Mouse (Mus musculus) Muller cell, postnatal 12 days (primary cell): ENCODE measurements around the gene Gm33543.

ENCODE experiments used
- DNase-seq: peaks from one replicate; pipeline ENCODE4 v3.0.0-alpha.2; 2015; ENCODE audit errors: inconsistent ontology term

Gm33543 gene

GRCm38 (mm10) chr10:95842789-95843637 is at the start of gene Gm33543:
TSS of gene Gm33543 (minus strand) at chr10:95842930.
- no peak for DNase-seq

- DNase-seq, result no peak
Measured at GRCm38 (mm10) chr10:95892132-95892531, 49.4 kb upstream of the Gm33543 start.

- DNase-seq, result no peak
Measured at GRCm38 (mm10) chr10:95891214-95891960, 48.7 kb upstream of the Gm33543 start.

GRCm38 (mm10) chr10:95883761-95884517 is 41.2 kb upstream of the Gm33543 start:
- DNase-seq, result peak; percentile 69

- DNase-seq, result no peak
Measured at GRCm38 (mm10) chr10:95882036-95882435, 39.3 kb upstream of the Gm33543 start.

GRCm38 (mm10) chr10:95879983-95880934 is 37.5 kb upstream of the Gm33543 start:
- no peak for DNase-seq

- no peak for DNase-seq
Measured at GRCm38 (mm10) chr10:95870782-95871181, 28.1 kb upstream of the Gm33543 start.

GRCm38 (mm10) chr10:95868348-95868747 is 25.6 kb upstream of the Gm33543 start:
- DNase-seq, result peak; percentile 42

- no peak for DNase-seq
Measured at GRCm38 (mm10) chr10:95867596-95867995, 24.9 kb upstream of the Gm33543 start.

- DNase-seq, result peak; percentile 77
Measured at GRCm38 (mm10) chr10:95864349-95865124, 21.8 kb upstream of the Gm33543 start.

GRCm38 (mm10) chr10:95862664-95863063 is 19.9 kb upstream of the Gm33543 start:
- DNase-seq, result no peak

GRCm38 (mm10) chr10:95858164-95858563 is 15.4 kb upstream of the Gm33543 start:
- peak; percentile 60 for DNase-seq

GRCm38 (mm10) chr10:95855411-95855810 is 12.7 kb upstream of the Gm33543 start:
- DNase-seq, result no peak

- no peak for DNase-seq
Measured at GRCm38 (mm10) chr10:95850504-95850903, 7.8 kb upstream of the Gm33543 start.

GRCm38 (mm10) chr10:95846739-95847138 is 4.0 kb upstream of the Gm33543 start:
- DNase-seq, result no peak

GRCm38 (mm10) chr10:95846281-95846680 is 3.6 kb upstream of the Gm33543 start:
- DNase-seq, result peak; percentile 58

- no peak for DNase-seq
Measured at GRCm38 (mm10) chr10:95843878-95844277, 1.1 kb upstream of the Gm33543 start.

- DNase-seq, result no peak
Measured at GRCm38 (mm10) chr10:95841241-95841640, 1.5 kb downstream of the Gm33543 start.

- DNase-seq, result no peak
Measured at GRCm38 (mm10) chr10:95839803-95840202, 2.9 kb downstream of the Gm33543 start.

GRCm38 (mm10) chr10:95839036-95839435 is 3.7 kb downstream of the Gm33543 start:
- DNase-seq, result no peak
